Mouse (Mus musculus): ENCODE data around the gene Sufu. TPM values are rescaled to one million over a fixed set of nuclear protein-coding genes. Genes with fewer than 3 reads are reported as not detected.

Sufu gene
- polyA plus RNA-seq (2014; fragmentation: Nextera tagmentation; extraction: Ambion mirVana) = 23.0 and 24.1 TPM in 2 replicates

DNA sequence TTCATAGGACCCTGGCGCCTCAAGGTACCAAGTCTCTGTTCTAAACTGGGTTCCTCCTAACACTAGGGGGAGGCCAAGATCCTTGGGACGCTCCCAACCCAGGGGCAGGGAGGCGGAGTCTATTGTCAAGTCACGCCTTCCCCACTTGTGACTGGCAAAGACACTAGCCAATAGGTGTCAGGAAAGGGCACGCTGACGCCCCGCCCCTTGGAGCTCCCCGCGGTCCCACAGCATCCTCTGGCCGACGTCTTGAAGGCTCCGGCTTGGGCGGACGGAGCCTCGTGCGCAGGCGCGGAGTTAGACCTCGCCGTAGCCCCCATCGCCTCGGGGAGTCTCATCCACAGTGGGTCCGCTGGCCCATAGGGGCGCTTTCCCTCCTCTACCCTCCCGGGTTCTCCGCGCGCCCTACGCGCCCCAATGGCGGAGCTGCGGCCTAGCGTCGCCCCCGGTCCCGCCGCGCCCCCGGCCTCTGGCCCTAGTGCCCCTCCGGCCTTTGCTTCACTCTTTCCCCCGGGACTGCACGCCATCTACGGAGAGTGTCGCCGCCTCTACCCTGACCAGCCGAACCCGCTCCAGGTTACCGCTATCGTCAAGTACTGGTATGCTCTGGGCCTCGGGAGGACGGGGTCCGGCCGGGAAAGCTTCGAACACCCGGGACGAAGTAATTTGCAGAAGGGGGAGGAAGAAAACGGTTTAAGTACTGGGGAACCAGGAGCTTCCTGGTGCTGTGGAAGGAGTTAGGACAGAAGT, at the start of gene Sufu:
Gene Sufu, plus strand, starts transcription at position 211 of the 750 bp plus-strand sequence.
- DNase-seq (ENCODE audit: low spot score) = peak; percentile 98
- Histone ChIP-seq H3K9me3 (ENCODE audit: control insufficient read depth, low read length) (no peaks in the 10 kb centered on the region), H3K4me1 (replicated peaks; ENCODE audit: control insufficient read depth, insufficient read depth, low read length) (peaks cover 40% of the 10 kb centered on the region), H3K36me3 (replicated peaks; ENCODE audit: control insufficient read depth, insufficient read depth) (peaks cover 7% of the 10 kb centered on the region; the same call in 1 of the 2 replicates), H3K9ac (peak within 1 kb of the TSS; percentile 92), H3K4me3 (replicated peaks; ENCODE audit: low read length) (peak within 1 kb of the TSS; percentile 85), H3K27ac (peak within 1 kb of the TSS; percentile 89), H3K27me3 (ENCODE audit: control insufficient read depth, insufficient read depth, low read length) (no peaks in the 10 kb centered on the region), H3K4me2 (replicated peaks) (peak within 1 kb of the TSS; percentile 65)
- 0% methylated on average over 57 of the region's 57 CpGs for WGBS
- peak; percentile 90 for ATAC-seq (ENCODE audit: low FRiP score)

DNA sequence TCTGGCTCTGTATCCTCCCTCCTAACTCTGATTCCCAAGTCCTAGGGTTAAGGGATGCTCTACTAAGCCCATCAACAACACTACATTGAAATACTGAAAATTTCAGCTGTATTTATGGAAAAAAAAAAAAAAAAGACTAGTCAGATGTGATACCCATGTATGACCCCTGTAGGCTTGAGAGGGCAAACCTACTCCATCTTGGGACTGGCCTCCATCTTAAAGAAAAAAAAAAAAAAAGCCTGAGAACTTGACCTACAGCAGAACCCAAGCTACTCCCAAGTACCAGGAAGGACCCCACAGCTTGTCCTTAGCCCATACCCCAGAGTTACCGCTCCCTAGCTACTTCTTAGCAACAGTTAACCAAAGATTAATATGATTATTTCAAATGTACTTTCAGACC, 49.5 kb upstream of the Sufu start:
- DNase-seq (ENCODE audit: low spot score) (no peak), ATAC-seq (ENCODE audit: low FRiP score) (no peak)
- H3K4me1 ChIP-seq (replicated peaks; ENCODE audit: control insufficient read depth, insufficient read depth, low read length) = peaks cover 7% of the 10 kb centered on the region; the same call in 1 of the 2 replicates
- no peak overlapping the region for H3K4me2 ChIP-seq (replicated peaks)
- H3K27ac ChIP-seq = no peak overlapping the region
- H3K9me3 ChIP-seq (ENCODE audit: control insufficient read depth, low read length) = no peaks in the 10 kb centered on the region
- H3K4me3 ChIP-seq (replicated peaks; ENCODE audit: low read length) = no peak overlapping the region
- no peak overlapping the region for H3K9ac ChIP-seq
- H3K36me3 ChIP-seq (replicated peaks; ENCODE audit: control insufficient read depth, insufficient read depth) = no peaks in the 10 kb centered on the region
- 92% methylated on average over 1 of the region's 1 CpGs for WGBS
- peaks cover 5% of the 10 kb centered on the region; the same call in 1 of the 2 replicates for H3K27me3 ChIP-seq (ENCODE audit: control insufficient read depth, insufficient read depth, low read length)

DNA sequence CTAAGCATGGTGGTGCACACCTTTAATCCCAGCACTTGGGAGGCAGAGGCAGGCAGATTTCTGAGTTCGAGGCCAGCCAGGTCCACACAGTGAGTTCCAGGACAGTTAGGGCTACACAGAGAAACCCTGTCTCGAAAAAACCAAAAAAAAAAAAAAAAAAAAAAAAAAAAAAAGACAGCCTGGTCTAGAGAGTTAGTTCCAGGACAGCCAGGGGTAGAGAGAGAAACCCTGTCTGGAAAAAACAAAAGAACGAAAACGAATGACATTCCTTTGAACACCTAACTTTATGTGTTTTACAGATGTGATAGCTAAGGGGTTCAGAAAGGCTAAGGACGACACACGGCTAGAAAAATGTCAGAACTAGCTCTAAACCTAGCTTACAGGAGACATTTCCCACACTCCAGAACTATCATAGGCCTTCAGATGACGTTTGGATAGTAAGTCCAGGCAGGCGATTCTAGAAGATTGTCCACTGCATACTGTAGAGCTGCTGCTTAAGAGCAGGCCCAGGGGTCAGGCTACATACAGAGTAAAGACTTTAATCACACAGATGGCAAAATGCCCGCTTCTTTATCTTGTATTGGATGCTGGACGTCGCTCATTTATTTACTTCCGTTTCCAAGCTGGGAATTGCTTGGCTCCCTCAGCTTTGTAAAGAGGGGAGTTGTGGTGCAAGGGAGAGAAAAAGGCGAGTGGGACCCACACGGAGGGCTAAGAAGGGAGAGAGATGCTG, 48.6 kb upstream of the Sufu start:
- peaks cover 5% of the 10 kb centered on the region; the same call in 1 of the 2 replicates for H3K27me3 ChIP-seq (ENCODE audit: control insufficient read depth, insufficient read depth, low read length)
- H3K4me3 ChIP-seq (replicated peaks; ENCODE audit: low read length) = peak overlapping the region; percentile 63
- H3K36me3 ChIP-seq (replicated peaks; ENCODE audit: control insufficient read depth, insufficient read depth) = no peaks in the 10 kb centered on the region
- WGBS = 30% methylated on average over 14 of the region's 14 CpGs
- peaks cover 7% of the 10 kb centered on the region; the same call in 1 of the 2 replicates for H3K4me1 ChIP-seq (replicated peaks; ENCODE audit: control insufficient read depth, insufficient read depth, low read length)
- H3K27ac ChIP-seq = peak overlapping the region; percentile 94
- ATAC-seq (ENCODE audit: low FRiP score) (no peak), DNase-seq (ENCODE audit: low spot score) (peak; percentile 53)
- H3K9ac ChIP-seq = peak overlapping the region; percentile 87
- H3K4me2 ChIP-seq (replicated peaks) = peak overlapping the region; percentile 83
- H3K9me3 ChIP-seq (ENCODE audit: control insufficient read depth, low read length) = no peaks in the 10 kb centered on the region

DNA sequence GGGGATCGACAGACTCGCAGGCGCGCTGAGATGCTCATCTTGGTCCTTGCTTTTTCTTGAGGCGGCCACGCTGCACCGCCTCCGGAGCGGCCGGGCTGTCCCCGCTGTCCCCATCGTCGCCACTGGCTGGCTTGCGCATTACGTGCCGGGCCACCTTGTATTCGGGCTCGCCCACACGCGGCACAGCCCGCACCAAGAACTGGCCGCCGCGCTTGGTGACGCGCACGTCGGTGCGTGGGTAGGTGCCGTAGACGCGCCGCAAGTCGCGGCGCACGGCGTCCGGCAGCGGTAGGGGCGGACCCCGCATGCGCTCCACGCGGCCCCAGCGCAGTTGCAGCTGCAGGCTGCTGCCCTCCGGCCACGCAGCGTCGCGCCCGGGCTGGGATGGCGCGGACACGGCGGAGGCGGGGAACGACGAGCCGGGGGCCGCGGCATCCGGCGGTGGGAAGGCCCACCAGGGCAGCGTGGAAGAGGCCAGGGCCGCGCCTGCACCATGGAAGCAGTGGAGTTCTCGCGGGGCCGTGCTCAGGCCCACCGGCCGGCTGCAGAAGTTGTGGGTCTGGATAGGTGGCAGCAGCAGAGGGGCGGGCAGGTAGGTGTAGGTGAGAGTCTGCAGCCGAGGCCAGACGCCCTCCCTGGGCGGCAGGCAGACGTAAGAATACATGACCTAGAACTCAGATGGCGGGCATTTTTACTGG, 47.8 kb upstream of the Sufu start:
- Histone ChIP-seq H3K9ac (peak overlapping the region; percentile 87), H3K36me3 (replicated peaks; ENCODE audit: control insufficient read depth, insufficient read depth) (no peaks in the 10 kb centered on the region), H3K4me1 (replicated peaks; ENCODE audit: control insufficient read depth, insufficient read depth, low read length) (peaks cover 7% of the 10 kb centered on the region; the same call in 1 of the 2 replicates), H3K27ac (peak overlapping the region; percentile 94), H3K9me3 (ENCODE audit: control insufficient read depth, low read length) (no peaks in the 10 kb centered on the region), H3K27me3 (ENCODE audit: control insufficient read depth, insufficient read depth, low read length) (peaks cover 5% of the 10 kb centered on the region; the same call in 1 of the 2 replicates), H3K4me2 (replicated peaks) (peak overlapping the region; percentile 83), H3K4me3 (replicated peaks; ENCODE audit: low read length) (peak overlapping the region; percentile 63)
- DNase-seq (ENCODE audit: low spot score) (peak; percentile 86), ATAC-seq (ENCODE audit: low FRiP score) (peak; percentile 95)
- WGBS = under 1% methylated on average over 76 of the region's 78 CpGs

DNA sequence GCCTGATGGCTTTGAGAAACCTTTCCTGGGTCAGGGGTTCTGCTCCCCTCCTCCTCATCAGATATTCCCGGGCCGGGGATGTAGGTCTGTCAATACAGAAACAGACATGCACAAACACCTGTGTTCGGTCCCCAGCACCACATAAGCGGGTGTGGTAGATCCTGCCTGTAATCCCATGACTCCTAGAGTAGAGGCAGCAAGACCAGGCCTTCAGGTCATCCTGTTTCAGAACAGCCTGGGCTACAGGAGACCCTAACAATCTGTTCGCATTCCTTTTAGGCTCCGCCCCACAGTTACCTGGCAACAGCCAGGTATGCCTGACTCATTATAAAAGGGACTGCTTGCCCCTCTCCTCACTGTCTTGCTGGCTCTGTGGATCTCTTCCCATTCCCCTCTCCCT, 47.1 kb upstream of the Sufu start:
- no peak for DNase-seq (ENCODE audit: low spot score)
- ATAC-seq (ENCODE audit: low FRiP score) = peak; percentile 3; the same call in 1 of the 2 replicates
- H3K27me3 ChIP-seq (ENCODE audit: control insufficient read depth, insufficient read depth, low read length) = peaks cover 5% of the 10 kb centered on the region; the same call in 1 of the 2 replicates
- peak overlapping the region; percentile 83 for H3K4me2 ChIP-seq (replicated peaks)
- no peaks in the 10 kb centered on the region for H3K36me3 ChIP-seq (replicated peaks; ENCODE audit: control insufficient read depth, insufficient read depth)
- WGBS = 29% methylated on average over 6 of the region's 6 CpGs
- H3K4me3 ChIP-seq (replicated peaks; ENCODE audit: low read length) = peak overlapping the region; percentile 63
- no peaks in the 10 kb centered on the region for H3K9me3 ChIP-seq (ENCODE audit: control insufficient read depth, low read length)
- no peak overlapping the region; the same call in 1 of the 2 replicates for H3K27ac ChIP-seq
- peak overlapping the region; percentile 87 for H3K9ac ChIP-seq
- H3K4me1 ChIP-seq (replicated peaks; ENCODE audit: control insufficient read depth, insufficient read depth, low read length) = peaks cover 7% of the 10 kb centered on the region; the same call in 1 of the 2 replicates

DNA sequence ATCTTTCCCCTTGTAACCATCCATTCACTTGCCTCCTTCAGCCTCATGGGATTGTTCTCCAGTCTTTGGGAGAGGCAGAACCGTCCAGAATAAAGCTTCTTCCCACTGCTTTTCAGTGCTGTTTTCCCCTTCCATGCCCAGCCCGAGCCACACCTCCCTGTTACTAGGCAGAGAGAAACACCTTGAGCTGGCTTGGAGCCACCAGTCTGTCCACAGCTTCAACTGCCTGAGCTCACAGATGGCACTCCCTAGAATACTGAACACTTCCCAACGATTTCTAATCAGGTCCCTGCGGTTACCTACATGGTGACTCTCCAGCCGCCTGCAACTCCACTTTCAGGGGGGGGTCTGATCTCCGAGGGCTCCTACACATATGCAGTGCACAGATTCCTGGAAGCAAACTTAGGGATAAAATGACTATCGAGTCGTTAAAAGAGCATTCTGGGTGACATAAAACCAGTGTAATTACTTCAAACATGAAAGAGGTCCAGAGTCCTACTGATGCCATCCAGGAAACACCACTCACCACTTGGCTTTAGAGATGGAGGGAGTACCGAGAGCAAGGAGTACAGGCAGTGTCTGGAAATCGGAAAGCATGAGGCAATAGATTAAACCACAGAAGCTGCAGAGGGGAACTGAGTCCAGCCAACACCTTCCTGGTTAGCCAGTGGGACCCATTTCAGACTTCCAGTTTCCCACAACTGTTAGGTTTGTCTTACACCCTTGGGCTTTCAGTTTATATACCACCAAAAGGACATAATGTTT, 46.3 kb upstream of the Sufu start, which contains the start of gene 2310034G01Rik:
Gene 2310034G01Rik, minus strand, starts transcription at position 135 of the 765 bp plus-strand sequence.
- H3K4me1 ChIP-seq (replicated peaks; ENCODE audit: control insufficient read depth, insufficient read depth, low read length) = peaks cover 7% of the 10 kb centered on the region; the same call in 1 of the 2 replicates
- no peaks in the 10 kb centered on the region for H3K9me3 ChIP-seq (ENCODE audit: control insufficient read depth, low read length)
- DNase-seq (ENCODE audit: low spot score) (no peak), ATAC-seq (ENCODE audit: low FRiP score) (no peak)
- peak within 1 kb of the TSS; percentile 94 for H3K27ac ChIP-seq
- WGBS = 63% methylated on average over 10 of the region's 10 CpGs
- peak within 1 kb of the TSS; percentile 87 for H3K9ac ChIP-seq
- peak within 1 kb of the TSS; percentile 63 for H3K4me3 ChIP-seq (replicated peaks; ENCODE audit: low read length)
- no peaks in the 10 kb centered on the region for H3K36me3 ChIP-seq (replicated peaks; ENCODE audit: control insufficient read depth, insufficient read depth)
- H3K4me2 ChIP-seq (replicated peaks) = peak within 1 kb of the TSS; percentile 83
- peaks cover 5% of the 10 kb centered on the region; the same call in 1 of the 2 replicates for H3K27me3 ChIP-seq (ENCODE audit: control insufficient read depth, insufficient read depth, low read length)

DNA sequence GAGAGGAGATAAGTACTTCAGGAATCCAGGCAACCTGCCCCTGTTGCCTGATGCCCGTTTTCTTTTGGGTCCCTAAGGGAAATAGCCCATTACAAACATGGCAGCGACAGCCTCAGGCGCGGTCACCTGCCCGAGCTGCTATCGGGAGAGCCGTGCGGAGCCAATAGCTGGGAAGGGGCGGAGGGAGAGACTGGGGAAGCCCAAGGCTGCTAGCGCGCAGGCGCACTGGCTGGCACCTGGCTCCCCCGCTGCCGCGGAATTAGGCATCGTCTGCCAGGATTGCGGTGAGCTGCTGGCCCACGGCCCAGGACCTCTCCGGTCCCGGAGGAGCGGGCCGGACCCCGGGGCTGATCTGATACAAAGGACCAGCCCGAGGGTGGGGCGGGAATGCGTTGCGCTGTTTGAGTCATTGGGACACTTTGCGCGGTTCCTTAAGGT, 40.0 kb upstream of the Sufu start:
- DNase-seq (ENCODE audit: low spot score) (peak; percentile 89), ATAC-seq (ENCODE audit: low FRiP score) (peak; percentile 91)
- Histone ChIP-seq H3K4me1 (replicated peaks; ENCODE audit: control insufficient read depth, insufficient read depth, low read length) (0 out of 2 replicates have a peak, but pooled peaks cover 4% of the 10 kb centered on the region), H3K4me3 (replicated peaks; ENCODE audit: low read length) (peak overlapping the region; percentile 48), H3K9me3 (ENCODE audit: control insufficient read depth, low read length) (no peaks in the 10 kb centered on the region), H3K36me3 (replicated peaks; ENCODE audit: control insufficient read depth, insufficient read depth) (no peaks in the 10 kb centered on the region), H3K9ac (peak overlapping the region; percentile 74), H3K4me2 (replicated peaks) (peak overlapping the region; percentile 82), H3K27ac (0 out of 2 replicates have a peak overlapping the region, but pooled peaks have one; percentile 22), H3K27me3 (ENCODE audit: control insufficient read depth, insufficient read depth, low read length) (no peaks in the 10 kb centered on the region; the same call in 1 of the 2 replicates)
- under 1% methylated on average over 29 of the region's 29 CpGs for WGBS
